23 mouse cellular contexts compared by ENCODE assay signal in the genomic region with DNA sequence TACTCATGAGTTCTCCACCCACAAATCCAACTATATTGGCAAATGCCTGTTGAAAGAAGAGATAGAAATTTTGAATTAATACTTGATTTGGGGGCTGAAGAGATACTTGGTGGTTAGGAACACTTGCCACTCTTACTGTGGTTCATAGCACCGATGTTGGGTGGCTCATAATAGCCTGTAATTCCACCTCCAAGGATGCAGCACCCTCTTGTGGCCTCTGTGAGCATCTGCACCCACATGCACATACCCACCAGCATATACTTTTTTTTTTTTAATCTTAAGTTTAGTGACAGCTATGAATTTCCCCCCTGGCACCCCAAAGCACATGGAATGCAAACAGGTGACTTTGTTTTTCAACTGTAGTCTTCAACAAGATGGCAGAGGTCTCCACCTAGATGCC.
A peak's percentile ranks its signal among the peaks of the same experiment; 100 is the strongest.
DNase-seq lines count a peak whose midpoint lies in the region; ATAC-seq and TF ChIP-seq lines count a peak whose summit lies in the region.
"Had no signal": no experiment of that assay in that cellular context is flagged by ENCODE, and none has a peak within 500 bp of the region (broad histone marks: within the 10 kb centered on the region; RNA-seq: fewer than 3 reads in every experiment).

No protein-coding gene starts in this region.

- H3K27ac ChIP-seq in kidney, adult 2 months (ENCODE audit: insufficient read depth, low read depth, low read length): no peak overlapping the region
- H3K27ac ChIP-seq in midbrain, postnatal 0 days (ENCODE audit: low read depth, low read length): no peak overlapping the region
- H3K27ac ChIP-seq in midbrain, embryonic 11.5 days (ENCODE audit: low read depth, low read length): no peak overlapping the region
- no peak overlapping the region for H3K27ac ChIP-seq in MEL (ENCODE audit: control insufficient read depth, low read depth, low read length)
- H3K27ac ChIP-seq: embryonic facial prominence, embryonic 10.5 days; hindbrain, embryonic 12.5 days; limb, embryonic 15.5 days had no signal

- no peak for ATAC-seq in midbrain, postnatal 0 days (ENCODE audit: low FRiP score)
- no peak for ATAC-seq in midbrain, embryonic 11.5 days (ENCODE audit: low FRiP score)
- no peak for ATAC-seq in granulocyte monocyte progenitor cell, adult 5-6 weeks (replicated peaks; ENCODE audit: poor library complexity, severe bottlenecking)
- ATAC-seq: CD4-positive, CD25-positive, alpha-beta regulatory T cell, adult 4 months; forebrain, embryonic 16.5 days; intestine, embryonic 16.5 days; lung, postnatal 0 days; midbrain, embryonic 16.5 days had no signal

- 88% methylated on average over 1 of the region's 1 CpGs for WGBS in kidney, adult 2 months
- 85% methylated on average over 1 of the region's 1 CpGs for WGBS in midbrain, postnatal 0 days
- WGBS in midbrain, embryonic 11.5 days: 83% methylated on average over 1 of the region's 1 CpGs

- no peaks in the 10 kb centered on the region for H3K4me1 ChIP-seq in kidney, adult 2 months (ENCODE audit: control insufficient read depth, insufficient read depth, low read length)
- no peaks in the 10 kb centered on the region for H3K4me1 ChIP-seq in midbrain, postnatal 0 days (ENCODE audit: insufficient read depth, low read length)
- no peaks in the 10 kb centered on the region for H3K4me1 ChIP-seq in midbrain, embryonic 11.5 days (ENCODE audit: control insufficient read depth, insufficient read depth, low read length)
- no peaks in the 10 kb centered on the region for H3K4me1 ChIP-seq in MEL (ENCODE audit: control insufficient read depth in 1 of 2, insufficient read depth in 2 of 2, low read length in 2 of 2)
- H3K4me1 ChIP-seq: embryonic facial prominence, embryonic 10.5 days; hindbrain, embryonic 12.5 days; limb, embryonic 15.5 days; megakaryocyte, embryonic 14.5 days had no signal

- no peak for TF ChIP-seq POLR2A in kidney, adult 2 months (IDR thresholded peaks at IDR 0.05; ENCODE audit: low read depth, low read length)
- no peak for TF ChIP-seq POLR2A in MEL (IDR thresholded peaks at IDR 0.05; ENCODE audit: control insufficient read depth in 1 of 2, insufficient read depth in 1 of 2, low read depth in 1 of 2, low read length in 2 of 2, poor library complexity in 1 of 2)

- H3K27me3 ChIP-seq in kidney, adult 2 months (replicated peaks; ENCODE audit: control insufficient read depth, insufficient read depth, low read length): no peaks in the 10 kb centered on the region
- H3K27me3 ChIP-seq in midbrain, postnatal 0 days (ENCODE audit: insufficient read depth, low read length): no peaks in the 10 kb centered on the region
- no peaks in the 10 kb centered on the region for H3K27me3 ChIP-seq in midbrain, embryonic 11.5 days (ENCODE audit: control insufficient read depth, insufficient read depth, low read length)
- H3K27me3 ChIP-seq in MEL (ENCODE audit: control insufficient read depth in 1 of 2, insufficient read depth in 2 of 2, low read length in 2 of 2): no peaks in the 10 kb centered on the region
- H3K27me3 ChIP-seq: hindbrain, embryonic 12.5 days; limb, embryonic 15.5 days; megakaryocyte, embryonic 14.5 days had no signal

- 0 out of 2 replicates have a peak, but pooled peaks have one; percentile 14 for TF ChIP-seq CTCF in kidney, adult 2 months (conservative IDR thresholded peaks at IDR 0.05; ENCODE audit: insufficient read depth, insufficient read length, low read depth, low read length)
- TF ChIP-seq CTCF in midbrain, postnatal 0 days (IDR thresholded peaks at IDR 0.05): peak; percentile 25; the same call in 1 of the 2 replicates
- TF ChIP-seq CTCF in MEL (IDR thresholded peaks at IDR 0.05 in 2 of 3, conservative IDR thresholded peaks at IDR 0.05 in 1 of 3; ENCODE audit: control insufficient read depth in 1 of 3, insufficient read depth in 1 of 3, low read depth in 2 of 3, low read length in 3 of 3, poor library complexity in 1 of 3, severe bottlenecking in 1 of 3): peak; percentile 35 to 51 (median 35); a peak in 5 of 6 replicates

- no peak overlapping the region for H3K4me2 ChIP-seq in midbrain, postnatal 0 days (ENCODE audit: low read depth, low read length, poor library complexity, severe bottlenecking)
- no peak overlapping the region for H3K4me2 ChIP-seq in midbrain, embryonic 11.5 days
- H3K4me2 ChIP-seq: hindbrain, embryonic 12.5 days; limb, embryonic 15.5 days had no signal

- no peak overlapping the region for H3K9ac ChIP-seq in midbrain, postnatal 0 days (replicated peaks; ENCODE audit: low read length, poor library complexity, severe bottlenecking)
- no peak overlapping the region for H3K9ac ChIP-seq in midbrain, embryonic 11.5 days (ENCODE audit: low read length)
- no peak overlapping the region for H3K9ac ChIP-seq in MEL (ENCODE audit: control insufficient read depth, low read depth, low read length, poor library complexity, severe bottlenecking)
- H3K9ac ChIP-seq: hindbrain, embryonic 12.5 days; limb, embryonic 15.5 days had no signal

- TF ChIP-seq EP300 in MEL (IDR thresholded peaks at IDR 0.05; ENCODE audit: low read depth in 1 of 2, low read length in 2 of 2): no peak

- no peaks in the 10 kb centered on the region for H3K79me2 ChIP-seq in MEL (ENCODE audit: control insufficient read depth, insufficient read depth, low read length, poor library complexity)

- H3K4me3 ChIP-seq in kidney, adult 2 months (ENCODE audit: insufficient read depth, low read depth, low read length): no peak overlapping the region
- H3K4me3 ChIP-seq in midbrain, postnatal 0 days (ENCODE audit: low read depth, low read length): no peak overlapping the region
- no peak overlapping the region for H3K4me3 ChIP-seq in midbrain, embryonic 11.5 days (ENCODE audit: low read depth, low read length)
- no peak overlapping the region for H3K4me3 ChIP-seq in MEL (ENCODE audit: control insufficient read depth in 1 of 2, insufficient read depth in 1 of 2, low read depth in 2 of 2, low read length in 2 of 2)
- H3K4me3 ChIP-seq: embryonic facial prominence, embryonic 10.5 days; erythroblast, embryonic 14.5 days; hindbrain, embryonic 12.5 days; limb, embryonic 15.5 days; megakaryocyte, embryonic 14.5 days had no signal

- TF ChIP-seq RAD21 in MEL (IDR thresholded peaks at IDR 0.05; ENCODE audit: low read depth, low read length): peak; percentile 38

- DNase-seq in kidney, adult 2 months: no peak
- DNase-seq in kidney, postnatal 4 days: no peak
- DNase-seq in midbrain, postnatal 0 days (ENCODE audit: low spot score): no peak
- DNase-seq in midbrain, embryonic 11.5 days (ENCODE audit: low spot score, missing footprints): no peak
- DNase-seq in MEL (ENCODE audit: low read depth, low spot score): peak; percentile 16
- no peak for DNase-seq in adipocyte (ENCODE audit: low spot score)
- DNase-seq: cerebellum, adult 18-20 months; heart, adult 18-20 months; kidney, postnatal 14 days; layer of hippocampus, adult 9-11 months; right cerebral cortex, adult 18-20 months; thymus, adult 2 months had no signal

- H3K9me3 ChIP-seq in midbrain, postnatal 0 days (ENCODE audit: low read length): no peaks in the 10 kb centered on the region
- H3K9me3 ChIP-seq in midbrain, embryonic 11.5 days (ENCODE audit: control insufficient read depth, low read length): no peaks in the 10 kb centered on the region
- H3K9me3 ChIP-seq in MEL (replicated peaks; ENCODE audit: insufficient read depth, low read length): no peaks in the 10 kb centered on the region
- H3K9me3 ChIP-seq: embryonic facial prominence, embryonic 10.5 days; hindbrain, embryonic 12.5 days; limb, embryonic 15.5 days had no signal

- no peaks in the 10 kb centered on the region for H3K36me3 ChIP-seq in kidney, adult 2 months (ENCODE audit: control insufficient read depth, insufficient read depth, low read length)
- H3K36me3 ChIP-seq in midbrain, postnatal 0 days (ENCODE audit: insufficient read depth, low read length): no peaks in the 10 kb centered on the region
- no peaks in the 10 kb centered on the region for H3K36me3 ChIP-seq in midbrain, embryonic 11.5 days (ENCODE audit: control insufficient read depth, insufficient read depth, low read length)
- H3K36me3 ChIP-seq in MEL (ENCODE audit: control insufficient read depth in 1 of 2, insufficient read depth in 2 of 2, low read length in 2 of 2): no peaks in the 10 kb centered on the region
- H3K36me3 ChIP-seq: embryonic facial prominence, embryonic 10.5 days; hindbrain, embryonic 12.5 days; limb, embryonic 15.5 days had no signal

TF ChIP-seq in MEL, 35 proteins besides CTCF, POLR2A, EP300 and RAD21:
- TF ChIP-seq ZNF384 (IDR thresholded peaks at IDR 0.05; ENCODE audit: low read depth, low read length) (peak; percentile 42; the same call in 1 of the 2 replicates), GATA1 (IDR thresholded peaks at IDR 0.05; ENCODE audit: low read depth, low read length) (no peak)
